ENCODE assay signal across 17 mouse cellular contexts in the genomic region with DNA sequence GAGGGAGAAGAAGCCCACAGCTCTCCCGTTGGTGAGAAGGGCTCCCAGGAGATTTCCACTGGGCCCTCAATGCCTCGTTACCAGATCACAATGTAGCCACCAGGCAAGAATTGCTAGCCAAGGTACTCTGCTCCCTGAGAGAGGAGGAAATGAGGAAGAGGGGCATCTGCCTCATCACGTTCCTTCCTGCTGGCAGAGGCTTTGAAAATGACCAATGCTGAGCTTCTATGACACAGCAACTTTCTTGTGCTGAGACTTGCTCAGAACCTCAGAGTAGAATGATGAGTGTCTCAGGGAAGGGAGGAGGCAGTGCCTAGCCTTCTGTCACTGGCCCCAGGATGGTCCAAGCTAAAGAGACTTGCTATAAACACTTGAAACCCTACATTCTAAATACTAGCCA.
"Had no signal": no experiment of that assay in that cellular context is flagged by ENCODE, and none has a peak within 500 bp of the region (broad histone marks: within the 10 kb centered on the region; RNA-seq: fewer than 3 reads in every experiment).

No protein-coding gene starts in this region.

- H3K27ac ChIP-seq: intestine, embryonic 15.5 days; kidney, embryonic 15.5 days; limb, embryonic 12.5 days; liver, embryonic 14.5 days; midbrain, embryonic 13.5 days; neural tube, embryonic 15.5 days had no signal

- H3K9ac ChIP-seq: intestine, embryonic 15.5 days; kidney, embryonic 15.5 days; limb, embryonic 12.5 days; liver, embryonic 14.5 days; midbrain, embryonic 13.5 days; neural tube, embryonic 15.5 days had no signal

- H3K36me3 ChIP-seq: intestine, embryonic 15.5 days; kidney, embryonic 15.5 days; limb, embryonic 12.5 days; midbrain, embryonic 13.5 days; neural tube, embryonic 15.5 days had no signal

- ATAC-seq: intestine, embryonic 15.5 days; lung, postnatal 0 days; midbrain, embryonic 13.5 days had no signal

- H3K4me2 ChIP-seq: intestine, embryonic 15.5 days; kidney, embryonic 15.5 days; limb, embryonic 12.5 days; midbrain, embryonic 13.5 days; neural tube, embryonic 15.5 days had no signal

- H3K9me3 ChIP-seq: intestine, embryonic 15.5 days; kidney, embryonic 15.5 days; limb, embryonic 12.5 days; midbrain, embryonic 13.5 days; neural tube, embryonic 15.5 days had no signal

- DNase-seq: kidney, adult 2 months; kidney, postnatal 25 days; layer of hippocampus, adult 9-11 months; lung, adult 2 months; lung, postnatal 36 days; right cerebral cortex, postnatal 4 days; spleen, adult 18-20 months; thymus, adult 18-20 months; thymus, postnatal 25 days had no signal

- H3K4me3 ChIP-seq: intestine, embryonic 15.5 days; kidney, embryonic 15.5 days; limb, embryonic 12.5 days; midbrain, embryonic 13.5 days; myocyte; neural tube, embryonic 15.5 days had no signal
